Mouse (Mus musculus): ENCODE results near the gene Hmgb1. TPM values are rescaled to one million over a fixed set of nuclear protein-coding genes. Genes with fewer than 3 reads are reported as not detected.

The Hmgb1 gene
- polyA plus RNA-seq, 1 experiment, result 186 TPM

DNA sequence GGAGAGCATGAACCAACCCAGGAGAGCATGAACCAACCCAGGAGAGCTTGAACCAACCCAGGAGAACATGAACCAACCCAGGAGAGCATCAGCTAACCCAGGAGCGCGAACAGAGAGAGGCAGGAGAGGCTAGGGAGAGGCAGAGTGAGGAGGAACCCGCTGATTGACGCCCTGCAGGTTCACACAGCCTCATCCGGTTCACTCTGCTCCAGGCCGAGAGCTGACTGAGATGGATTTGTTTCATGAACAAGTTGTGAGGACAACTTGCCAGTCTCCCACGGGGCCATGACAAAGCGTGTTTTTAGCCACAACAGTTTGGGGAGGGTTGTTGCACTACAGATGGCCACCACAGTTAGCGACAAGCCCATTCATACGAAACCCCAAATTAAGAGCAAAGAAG is 12.0 kb downstream of the Hmgb1 start:
- no peak for TF ChIP-seq POLR2A (IDR thresholded peaks at IDR 0.05; ENCODE audit: borderline replicate concordance, insufficient read depth, low read length)
- no peak for TF ChIP-seq CTCF (IDR thresholded peaks at IDR 0.05; ENCODE audit: borderline replicate concordance, insufficient read depth, low read depth, low read length)
- Histone ChIP-seq H3K4me3 (replicated peaks; ENCODE audit: insufficient read depth, low read depth, low read length) (no peak overlapping the region), H3K27ac (ENCODE audit: insufficient read depth, low read length) (no peak overlapping the region), H3K4me1 (ENCODE audit: control insufficient read depth, insufficient read depth, low read length) (no peaks in the 10 kb centered on the region), H3K27me3 (ENCODE audit: control insufficient read depth, insufficient read depth, low read length) (no peaks in the 10 kb centered on the region)
- WGBS, result 79% methylated on average over 10 of the region's 10 CpGs
- DNase-seq, result no peak

DNA sequence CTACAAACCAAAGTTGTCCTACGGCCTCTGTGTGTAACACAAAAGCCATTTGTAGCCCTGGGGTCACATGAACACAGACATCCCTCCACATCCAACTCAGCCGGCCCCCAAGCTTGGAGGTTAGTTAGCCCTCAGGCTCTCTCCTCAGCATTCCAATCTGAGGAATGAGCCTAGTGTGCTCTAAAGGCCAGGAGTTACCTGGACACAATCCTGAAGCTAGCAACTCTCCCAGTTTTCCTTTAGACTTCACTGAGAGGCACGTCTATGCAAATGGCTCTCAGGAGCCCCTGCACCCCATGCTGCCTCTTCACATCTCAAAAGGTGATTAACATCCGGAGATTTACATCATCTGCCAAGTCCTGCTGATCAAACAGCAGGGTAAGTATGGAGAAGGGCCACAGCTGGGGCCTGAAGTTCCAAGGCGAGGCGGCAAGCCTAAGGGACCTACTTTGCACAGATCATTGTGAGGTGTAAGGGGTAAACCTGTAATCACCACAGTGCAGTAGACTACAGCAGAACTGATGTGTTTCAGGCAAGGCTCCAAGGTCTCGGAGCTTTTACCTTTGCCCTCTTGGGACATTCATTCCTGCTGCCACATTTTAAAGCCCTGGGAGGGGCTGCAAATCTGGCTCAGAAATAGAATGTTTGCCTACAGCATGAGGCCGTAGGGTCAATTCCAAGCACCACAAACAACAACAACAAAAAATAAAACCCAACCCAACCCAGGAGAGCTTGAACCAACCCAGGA is 13.3 kb downstream of the Hmgb1 start:
- Histone ChIP-seq H3K27me3 (ENCODE audit: control insufficient read depth, insufficient read depth, low read length) (no peaks in the 10 kb centered on the region), H3K4me3 (replicated peaks; ENCODE audit: insufficient read depth, low read depth, low read length) (no peak overlapping the region), H3K27ac (ENCODE audit: insufficient read depth, low read length) (no peak overlapping the region), H3K4me1 (ENCODE audit: control insufficient read depth, insufficient read depth, low read length) (no peaks in the 10 kb centered on the region)
- 66% methylated on average over 8 of the region's 8 CpGs for WGBS
- TF ChIP-seq POLR2A (IDR thresholded peaks at IDR 0.05; ENCODE audit: borderline replicate concordance, insufficient read depth, low read length), result no peak
- no peak for TF ChIP-seq CTCF (IDR thresholded peaks at IDR 0.05; ENCODE audit: borderline replicate concordance, insufficient read depth, low read depth, low read length)
- no peak for DNase-seq

DNA sequence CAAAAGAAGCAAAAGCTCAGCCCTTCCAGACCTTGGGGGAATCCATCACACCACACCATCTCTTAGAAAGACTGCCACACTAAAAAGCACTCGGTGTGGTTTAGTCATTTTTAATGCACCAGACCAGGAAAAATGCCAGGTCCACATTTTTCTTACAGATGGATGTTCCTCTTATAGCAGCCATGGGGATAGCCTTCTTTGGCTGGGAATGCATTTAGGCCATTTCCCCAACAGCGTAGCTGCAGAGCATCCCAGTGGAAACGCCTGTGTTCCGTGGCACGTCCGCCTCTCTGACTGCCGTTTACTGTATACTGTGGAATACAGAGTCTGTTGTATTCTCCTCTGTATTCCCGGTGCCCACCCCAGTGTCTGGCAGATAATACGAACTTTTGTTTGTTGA is 15.5 kb downstream of the Hmgb1 start:
- H3K4me3 ChIP-seq (replicated peaks; ENCODE audit: insufficient read depth, low read depth, low read length), result no peak overlapping the region
- no peak overlapping the region for H3K27ac ChIP-seq (ENCODE audit: insufficient read depth, low read length)
- TF ChIP-seq CTCF (IDR thresholded peaks at IDR 0.05; ENCODE audit: borderline replicate concordance, insufficient read depth, low read depth, low read length) (no peak), POLR2A (IDR thresholded peaks at IDR 0.05; ENCODE audit: borderline replicate concordance, insufficient read depth, low read length) (no peak)
- peak; percentile 15 to 28 for DNase-seq
- H3K27me3 ChIP-seq (ENCODE audit: control insufficient read depth, insufficient read depth, low read length), result no peaks in the 10 kb centered on the region
- H3K4me1 ChIP-seq (ENCODE audit: control insufficient read depth, insufficient read depth, low read length), result no peaks in the 10 kb centered on the region
- WGBS, result 13% methylated on average over 9 of the region's 9 CpGs

DNA sequence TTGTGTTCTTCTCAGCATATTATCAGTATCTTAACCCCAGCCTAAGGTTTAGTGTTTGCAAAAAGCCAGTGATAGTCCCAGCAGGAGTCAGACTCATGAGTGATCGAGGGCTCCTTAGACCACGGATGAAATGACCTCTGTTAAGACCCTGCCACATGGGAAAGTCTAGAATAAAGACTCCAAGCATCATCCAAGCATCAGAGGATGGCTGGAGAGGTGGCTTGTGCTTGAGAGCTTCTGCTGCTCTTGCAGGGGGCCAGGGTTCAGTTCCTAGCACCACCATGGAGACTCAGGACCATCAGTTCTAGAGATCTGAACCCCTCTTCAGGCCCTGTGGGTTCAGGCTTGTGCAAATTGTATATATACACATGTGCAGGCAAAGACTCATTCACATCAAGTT is 16.2 kb downstream of the Hmgb1 start:
- no peaks in the 10 kb centered on the region for H3K27me3 ChIP-seq (ENCODE audit: control insufficient read depth, insufficient read depth, low read length)
- H3K27ac ChIP-seq (ENCODE audit: insufficient read depth, low read length), result no peak overlapping the region
- H3K4me1 ChIP-seq (ENCODE audit: control insufficient read depth, insufficient read depth, low read length), result no peaks in the 10 kb centered on the region
- TF ChIP-seq POLR2A (IDR thresholded peaks at IDR 0.05; ENCODE audit: borderline replicate concordance, insufficient read depth, low read length), result no peak
- TF ChIP-seq CTCF (IDR thresholded peaks at IDR 0.05; ENCODE audit: borderline replicate concordance, insufficient read depth, low read depth, low read length), result no peak
- no peak for DNase-seq
- no peak overlapping the region for H3K4me3 ChIP-seq (replicated peaks; ENCODE audit: insufficient read depth, low read depth, low read length)
- 77% methylated on average over 2 of the region's 2 CpGs for WGBS

DNA sequence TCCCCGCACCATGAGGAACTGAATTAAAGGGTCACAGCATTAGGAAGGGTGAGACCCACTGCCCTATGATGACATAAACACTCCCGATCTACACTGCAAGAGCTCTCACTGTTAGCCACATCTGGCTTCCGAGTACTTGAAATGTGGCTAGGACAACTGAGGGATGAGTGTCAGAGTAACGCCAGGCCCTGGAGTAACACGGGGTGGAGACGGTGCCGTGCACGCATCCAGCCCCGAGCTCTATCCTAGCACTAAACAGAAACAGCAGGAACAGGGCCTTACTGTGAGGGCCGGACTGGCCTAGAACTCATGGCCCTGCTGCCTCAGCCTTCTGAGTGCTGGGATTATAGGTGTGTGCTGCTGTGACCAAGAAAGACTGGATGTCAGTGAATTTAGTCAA is 18.3 kb downstream of the Hmgb1 start:
- H3K27me3 ChIP-seq (ENCODE audit: control insufficient read depth, insufficient read depth, low read length), result no peaks in the 10 kb centered on the region
- no peak overlapping the region for H3K4me3 ChIP-seq (replicated peaks; ENCODE audit: insufficient read depth, low read depth, low read length)
- DNase-seq, result no peak
- TF ChIP-seq POLR2A (IDR thresholded peaks at IDR 0.05; ENCODE audit: borderline replicate concordance, insufficient read depth, low read length) (no peak), CTCF (IDR thresholded peaks at IDR 0.05; ENCODE audit: borderline replicate concordance, insufficient read depth, low read depth, low read length) (no peak)
- 95% methylated on average over 10 of the region's 10 CpGs for WGBS
- H3K27ac ChIP-seq (ENCODE audit: insufficient read depth, low read length), result no peak overlapping the region
- no peaks in the 10 kb centered on the region for H3K4me1 ChIP-seq (ENCODE audit: control insufficient read depth, insufficient read depth, low read length)

DNA sequence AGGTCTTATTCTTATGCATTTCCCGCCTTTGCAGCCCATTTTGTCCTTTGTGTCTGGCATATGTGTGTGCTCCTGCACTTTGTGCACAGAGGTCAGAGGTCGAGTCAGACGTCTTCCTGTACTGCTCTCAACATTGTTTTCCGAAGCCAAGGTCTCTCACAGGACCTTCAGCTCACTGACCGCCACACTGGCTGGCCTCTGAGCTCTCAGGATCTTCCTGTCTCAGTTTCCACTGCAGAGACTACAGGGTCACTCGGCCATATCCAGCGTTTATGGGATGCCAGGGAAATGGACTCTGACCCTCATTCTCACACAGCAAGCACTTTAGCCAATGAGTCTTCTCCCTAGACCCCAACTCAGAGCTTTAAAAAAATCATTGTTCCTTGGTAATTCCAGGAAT is 19.4 kb downstream of the Hmgb1 start:
- no peaks in the 10 kb centered on the region for H3K27me3 ChIP-seq (ENCODE audit: control insufficient read depth, insufficient read depth, low read length)
- DNase-seq, result no peak
- 52% methylated on average over 7 of the region's 7 CpGs for WGBS
- no peak for TF ChIP-seq CTCF (IDR thresholded peaks at IDR 0.05; ENCODE audit: borderline replicate concordance, insufficient read depth, low read depth, low read length)
- TF ChIP-seq POLR2A (IDR thresholded peaks at IDR 0.05; ENCODE audit: borderline replicate concordance, insufficient read depth, low read length), result no peak
- no peaks in the 10 kb centered on the region for H3K4me1 ChIP-seq (ENCODE audit: control insufficient read depth, insufficient read depth, low read length)
- H3K27ac ChIP-seq (ENCODE audit: insufficient read depth, low read length), result no peak overlapping the region
- H3K4me3 ChIP-seq (replicated peaks; ENCODE audit: insufficient read depth, low read depth, low read length), result no peak overlapping the region

DNA sequence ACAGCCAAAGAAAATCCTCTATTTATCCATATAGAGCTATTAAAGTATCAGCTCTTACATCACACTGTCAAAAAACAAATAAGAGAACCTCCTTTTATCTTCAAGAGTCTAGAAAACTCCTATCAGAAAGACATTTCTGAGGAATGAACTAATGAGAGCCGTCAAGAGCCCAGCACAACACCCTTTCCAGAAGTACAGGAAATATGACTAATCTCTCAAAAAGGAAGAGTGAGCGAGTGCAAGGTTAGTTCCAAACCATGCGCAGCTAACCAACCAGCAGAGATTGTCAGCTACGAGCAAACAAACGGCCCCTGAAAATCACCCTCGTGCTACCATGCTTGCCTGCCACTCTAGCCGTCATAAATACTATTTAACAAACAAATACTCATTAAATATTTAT is 21.4 kb downstream of the Hmgb1 start:
- Histone ChIP-seq H3K4me3 (replicated peaks; ENCODE audit: insufficient read depth, low read depth, low read length) (no peak overlapping the region), H3K4me1 (ENCODE audit: control insufficient read depth, insufficient read depth, low read length) (no peaks in the 10 kb centered on the region), H3K27me3 (ENCODE audit: control insufficient read depth, insufficient read depth, low read length) (no peaks in the 10 kb centered on the region), H3K27ac (ENCODE audit: insufficient read depth, low read length) (no peak overlapping the region)
- WGBS, result 87% methylated on average over 7 of the region's 7 CpGs
- DNase-seq, result no peak
- TF ChIP-seq POLR2A (IDR thresholded peaks at IDR 0.05; ENCODE audit: borderline replicate concordance, insufficient read depth, low read length) (no peak), CTCF (IDR thresholded peaks at IDR 0.05; ENCODE audit: borderline replicate concordance, insufficient read depth, low read depth, low read length) (no peak)

DNA sequence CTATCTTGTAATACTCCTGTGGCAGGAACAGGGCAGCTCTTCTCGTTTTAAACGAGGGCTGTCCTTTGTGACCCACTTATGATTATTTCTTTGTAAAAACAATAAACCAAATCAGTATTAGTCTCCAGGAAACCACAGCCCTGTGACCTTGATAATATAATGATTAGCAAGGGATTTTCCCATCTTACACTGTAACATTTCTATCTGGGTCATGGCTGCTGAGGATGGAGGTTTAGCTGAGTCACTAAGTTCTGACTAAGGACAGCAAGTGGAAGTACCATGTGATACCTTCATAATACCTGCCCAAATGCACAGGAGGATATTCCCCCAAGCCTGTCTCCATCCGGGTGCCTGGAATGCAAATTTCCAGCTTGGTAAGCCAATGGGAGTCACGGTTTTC is 23.8 kb downstream of the Hmgb1 start:
- no peak for DNase-seq
- TF ChIP-seq POLR2A (IDR thresholded peaks at IDR 0.05; ENCODE audit: borderline replicate concordance, insufficient read depth, low read length) (no peak), CTCF (IDR thresholded peaks at IDR 0.05; ENCODE audit: borderline replicate concordance, insufficient read depth, low read depth, low read length) (no peak)
- Histone ChIP-seq H3K27me3 (ENCODE audit: control insufficient read depth, insufficient read depth, low read length) (no peaks in the 10 kb centered on the region), H3K4me3 (replicated peaks; ENCODE audit: insufficient read depth, low read depth, low read length) (no peak overlapping the region), H3K27ac (ENCODE audit: insufficient read depth, low read length) (no peak overlapping the region), H3K4me1 (ENCODE audit: control insufficient read depth, insufficient read depth, low read length) (peaks cover 2% of the 10 kb centered on the region; the same call in 1 of the 2 replicates)
- WGBS, result 86% methylated on average over 4 of the region's 4 CpGs
